Comparison of ENCODE assay signal across 18 mouse cellular contexts in genomic region chr6:143192709-143193108, GRCm38 (mm10). TPM values are rescaled to one million over a fixed set of nuclear protein-coding genes. Genes with fewer than 3 reads are reported as not detected.
A peak's percentile ranks its signal among the peaks of the same experiment; 100 is the strongest.
DNase-seq lines count a peak whose midpoint lies in the region; ATAC-seq and TF ChIP-seq lines count a peak whose summit lies in the region.
"Had no signal": no experiment of that assay in that cellular context is flagged by ENCODE, and none has a peak within 500 bp of the region (broad histone marks: within the 10 kb centered on the region; RNA-seq: fewer than 3 reads in every experiment).

No protein-coding gene starts in this region.

- no peak overlapping the region for H3K27ac ChIP-seq in embryonic facial prominence, embryonic 14.5 days (replicated peaks; ENCODE audit: low read depth, low read length)
- H3K27ac ChIP-seq in limb, embryonic 14.5 days (replicated peaks; ENCODE audit: low read depth, low read length) = no peak overlapping the region
- H3K27ac ChIP-seq in gastrocnemius, adult 2 months = no peak overlapping the region
- H3K27ac ChIP-seq in intestine, embryonic 16.5 days (ENCODE audit: low read length) = no peak overlapping the region
- H3K27ac ChIP-seq: embryonic facial prominence, embryonic 15.5 days; forebrain, embryonic 15.5 days; heart, embryonic 10.5 days; limb, embryonic 15.5 days; liver, embryonic 15.5 days; macrophage; midbrain, embryonic 15.5 days had no signal

- WGBS in embryonic facial prominence, embryonic 14.5 days = 35% methylated on average over 8 of the region's 8 CpGs
- WGBS in limb, embryonic 14.5 days = 26% methylated on average over 8 of the region's 8 CpGs
- 81% methylated on average over 8 of the region's 8 CpGs for WGBS in intestine, embryonic 16.5 days

- intact Hi-C loops in heart, postnatal 14 days (cut with DNase I) = no loop called here
- intact Hi-C loops in gastrocnemius, adult 2 months (cut with DNase I) = no loop called here

- no peak overlapping the region for H3K9ac ChIP-seq in embryonic facial prominence, embryonic 14.5 days (ENCODE audit: low read depth, low read length)
- H3K9ac ChIP-seq in limb, embryonic 14.5 days (ENCODE audit: low read depth, low read length, severe bottlenecking) = no peak overlapping the region
- no peak overlapping the region for H3K9ac ChIP-seq in intestine, embryonic 16.5 days (ENCODE audit: low read depth, low read length)
- H3K9ac ChIP-seq: embryonic facial prominence, embryonic 15.5 days; forebrain, embryonic 15.5 days; limb, embryonic 15.5 days; liver, embryonic 15.5 days; midbrain, embryonic 15.5 days had no signal

- no peak overlapping the region for H3K4me3 ChIP-seq in embryonic facial prominence, embryonic 14.5 days (ENCODE audit: low read depth, low read length)
- no peak overlapping the region for H3K4me3 ChIP-seq in limb, embryonic 14.5 days (replicated peaks; ENCODE audit: low read length)
- H3K4me3 ChIP-seq in gastrocnemius, adult 2 months = no peak overlapping the region
- no peak overlapping the region for H3K4me3 ChIP-seq in intestine, embryonic 16.5 days (ENCODE audit: low read length)
- H3K4me3 ChIP-seq: embryonic facial prominence, embryonic 15.5 days; forebrain, embryonic 15.5 days; heart, embryonic 10.5 days; limb, embryonic 15.5 days; liver, embryonic 15.5 days; midbrain, embryonic 15.5 days had no signal

- TF ChIP-seq CTCF in brain, embryonic 14.5 days (IDR thresholded peaks at IDR 0.05; ENCODE audit: borderline replicate concordance, extremely low read depth, insufficient read depth, insufficient read length) = no peak
- TF ChIP-seq CTCF in gastrocnemius, adult 2 months (IDR thresholded peaks at IDR 0.05) = no peak

- H3K4me2 ChIP-seq in embryonic facial prominence, embryonic 14.5 days (ENCODE audit: low read depth, low read length) = no peak overlapping the region
- no peak overlapping the region for H3K4me2 ChIP-seq in limb, embryonic 14.5 days (replicated peaks; ENCODE audit: low read depth, low read length, severe bottlenecking)
- no peak overlapping the region for H3K4me2 ChIP-seq in intestine, embryonic 16.5 days (ENCODE audit: low read depth, low read length)
- H3K4me2 ChIP-seq: embryonic facial prominence, embryonic 15.5 days; forebrain, embryonic 15.5 days; limb, embryonic 15.5 days; liver, embryonic 15.5 days; midbrain, embryonic 15.5 days had no signal

- TF ChIP-seq POLR2A in brain, embryonic 14.5 days (IDR thresholded peaks at IDR 0.05; ENCODE audit: borderline replicate concordance, extremely low read depth, insufficient read depth, insufficient read length, poor library complexity, severe bottlenecking) = no peak
- no peak for TF ChIP-seq POLR2A in limb, embryonic 14.5 days (IDR thresholded peaks at IDR 0.05; ENCODE audit: borderline replicate concordance, extremely low read depth, insufficient read depth, insufficient read length)

- no peaks in the 10 kb centered on the region for H3K4me1 ChIP-seq in embryonic facial prominence, embryonic 14.5 days (ENCODE audit: control insufficient read depth, insufficient read depth, low read length)
- H3K4me1 ChIP-seq in limb, embryonic 14.5 days (ENCODE audit: control insufficient read depth, insufficient read depth, low read length) = peaks cover 15% of the 10 kb centered on the region
- peaks cover 7% of the 10 kb centered on the region; the same call in 1 of the 2 replicates for H3K4me1 ChIP-seq in intestine, embryonic 16.5 days (ENCODE audit: control insufficient read depth, insufficient read depth, low read length)
- H3K4me1 ChIP-seq: forebrain, embryonic 15.5 days had no signal

- peak; percentile 72 for DNase-seq in heart, adult 11 months
- DNase-seq in heart, postnatal 14 days = no peak
- DNase-seq in brain, embryonic 14.5 days (ENCODE audit: low read depth) = peak; percentile 21
- DNase-seq in embryonic facial prominence, embryonic 14.5 days (ENCODE audit: low spot score) = peak; percentile 60
- DNase-seq in limb, embryonic 14.5 days (ENCODE audit: low spot score) = peak; percentile 27
- DNase-seq in gastrocnemius, adult 2 months = no peak
- DNase-seq: adrenal gland, postnatal 14 days; cerebellum, adult 9-10 months had no signal

- H3K9me3 ChIP-seq in embryonic facial prominence, embryonic 14.5 days (ENCODE audit: control insufficient read depth, low read length) = no peaks in the 10 kb centered on the region
- no peaks in the 10 kb centered on the region for H3K9me3 ChIP-seq in limb, embryonic 14.5 days (ENCODE audit: control insufficient read depth, low read length)
- H3K9me3 ChIP-seq in intestine, embryonic 16.5 days (ENCODE audit: control insufficient read depth, low read length) = no peaks in the 10 kb centered on the region
- H3K9me3 ChIP-seq: embryonic facial prominence, embryonic 15.5 days; forebrain, embryonic 15.5 days; heart, embryonic 10.5 days; limb, embryonic 15.5 days; liver, embryonic 15.5 days; midbrain, embryonic 15.5 days had no signal

- H3K36me3 ChIP-seq in embryonic facial prominence, embryonic 14.5 days (ENCODE audit: control insufficient read depth, insufficient read depth, low read length) = peaks cover 59% of the 10 kb centered on the region
- peaks cover 33% of the 10 kb centered on the region for H3K36me3 ChIP-seq in limb, embryonic 14.5 days (ENCODE audit: control insufficient read depth, insufficient read depth, low read length)
- H3K36me3 ChIP-seq in intestine, embryonic 16.5 days (ENCODE audit: control insufficient read depth, insufficient read depth, low read length) = peaks cover 9% of the 10 kb centered on the region

- no peaks in the 10 kb centered on the region for H3K27me3 ChIP-seq in embryonic facial prominence, embryonic 14.5 days (replicated peaks; ENCODE audit: control insufficient read depth, insufficient read depth, low read length)
- H3K27me3 ChIP-seq in limb, embryonic 14.5 days (ENCODE audit: control insufficient read depth, insufficient read depth, low read length) = no peaks in the 10 kb centered on the region
- no peaks in the 10 kb centered on the region for H3K27me3 ChIP-seq in intestine, embryonic 16.5 days (replicated peaks; ENCODE audit: control insufficient read depth, insufficient read depth, low read length)
- H3K27me3 ChIP-seq: embryonic facial prominence, embryonic 15.5 days; forebrain, embryonic 15.5 days; limb, embryonic 15.5 days; liver, embryonic 15.5 days; midbrain, embryonic 15.5 days had no signal

- ATAC-seq in embryonic facial prominence, embryonic 14.5 days (ENCODE audit: low read depth) = no peak
- ATAC-seq in limb, embryonic 14.5 days (ENCODE audit: low FRiP score, low read depth) = no peak
- ATAC-seq in intestine, embryonic 16.5 days = no peak
- ATAC-seq: CD4-positive, CD25-positive, alpha-beta regulatory T cell, adult 4 months; forebrain, embryonic 15.5 days; hindbrain, embryonic 16.5 days; midbrain, embryonic 15.5 days had no signal

RNA-seq across cellular contexts. Expression of gene Etnk1, which starts 25.7 kb away (rescaled TPM):
- total RNA-seq in heart, postnatal 14 days (2021) = 10 to 100 TPM; 26.9 to 28.9 TPM
- polyA plus RNA-seq in brain, embryonic 14.5 days (2012; rRNA removed) = 102 and 103 TPM in 2 replicates
- polyA plus RNA-seq in embryonic facial prominence, embryonic 14.5 days (2014; fragmentation: Nextera tagmentation; extraction: Ambion mirVana) = 24.6 and 25.0 TPM in 2 replicates
- polyA plus RNA-seq in limb, embryonic 14.5 days (2012; rRNA removed) = 72.9 and 81.9 TPM in 2 replicates
- 22.0 and 24.6 TPM in 2 replicates for polyA plus RNA-seq in limb, embryonic 14.5 days (2014; fragmentation: Nextera tagmentation; extraction: Ambion mirVana)
- total RNA-seq in gastrocnemius, adult 2 months (2021) = 10 to 100 TPM; 15.1 to 21.7 TPM
- 12.6 and 16.4 TPM in 2 replicates for polyA plus RNA-seq in intestine, embryonic 16.5 days (2015; fragmentation: Nextera tagmentation; extraction: Ambion mirVana)

Comparison
In these comparisons a context has a peak if more than half of its experiments do, and no peak if none do; other contexts are left out.
1. DNase-seq: peak in heart, adult 11 months (single experiment), brain, embryonic 14.5 days (single experiment), embryonic facial prominence, embryonic 14.5 days (single experiment) and limb, embryonic 14.5 days (single experiment); none in heart, postnatal 14 days (0 of 2) and gastrocnemius, adult 2 months (single experiment).